Mouse (Mus musculus) frontal cortex, adult 2 months (tissue): ENCODE results near the gene Zfp467. TPM values are rescaled to one million over a fixed set of nuclear protein-coding genes. Genes with fewer than 3 reads are reported as not detected.

Experiments used
- DNase-seq, 2 experiments: peaks; one replicate each; pipeline ENCODE4 v3.0.0; 2022; ENCODE audit warnings: low spot score in 1 of 2; ENCODE audit errors: extremely low spot score in 1 of 2
- polyA plus RNA-seq: library from polyadenylated mRNA; depleted of rRNA; stranded (reverse); fragments of >200 nt; gene quantifications from 2 replicates; pipeline ENCODE4 v1.2.3, GENCODE M21; 2012

Gene Zfp467
- polyA plus RNA-seq, 1 experiment, result 40.7 TPM

DNA sequence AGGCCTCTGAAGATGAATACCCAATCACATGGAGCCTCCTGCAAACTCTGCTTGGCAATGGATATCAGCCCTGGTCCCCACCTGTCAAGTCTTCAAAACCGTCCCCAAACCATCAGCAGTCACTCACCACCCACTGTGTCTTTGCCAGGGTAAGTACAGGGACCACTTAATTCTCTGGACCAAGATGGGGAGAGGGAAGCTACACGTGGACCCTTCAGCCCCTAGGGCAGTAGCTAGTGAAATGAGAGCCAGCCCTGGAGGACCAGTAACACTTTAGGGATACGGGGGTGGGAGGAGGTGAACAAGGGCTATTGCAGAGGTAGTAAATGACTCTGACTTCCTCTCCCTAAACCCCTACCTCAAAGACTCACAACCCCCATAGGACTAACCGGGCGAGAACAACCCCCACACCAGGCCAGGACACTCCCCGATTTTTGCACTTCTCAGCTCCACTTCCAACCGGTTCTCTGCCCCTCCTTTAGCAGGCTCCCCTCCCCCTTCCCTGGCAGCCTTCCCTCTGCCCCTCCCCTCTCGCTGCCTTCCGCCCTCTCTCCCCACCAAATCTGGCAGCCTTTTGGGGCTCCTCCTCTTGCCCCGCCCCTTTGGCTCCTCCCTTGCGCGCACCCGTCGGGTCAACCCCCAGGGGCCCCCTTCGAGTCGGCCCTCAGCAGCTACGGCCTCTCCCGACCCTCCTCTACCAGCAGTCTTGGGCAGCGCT, 1.9 kb downstream of the Zfp467 start:
- DNase-seq, result peak; percentile 69 to 89

DNA sequence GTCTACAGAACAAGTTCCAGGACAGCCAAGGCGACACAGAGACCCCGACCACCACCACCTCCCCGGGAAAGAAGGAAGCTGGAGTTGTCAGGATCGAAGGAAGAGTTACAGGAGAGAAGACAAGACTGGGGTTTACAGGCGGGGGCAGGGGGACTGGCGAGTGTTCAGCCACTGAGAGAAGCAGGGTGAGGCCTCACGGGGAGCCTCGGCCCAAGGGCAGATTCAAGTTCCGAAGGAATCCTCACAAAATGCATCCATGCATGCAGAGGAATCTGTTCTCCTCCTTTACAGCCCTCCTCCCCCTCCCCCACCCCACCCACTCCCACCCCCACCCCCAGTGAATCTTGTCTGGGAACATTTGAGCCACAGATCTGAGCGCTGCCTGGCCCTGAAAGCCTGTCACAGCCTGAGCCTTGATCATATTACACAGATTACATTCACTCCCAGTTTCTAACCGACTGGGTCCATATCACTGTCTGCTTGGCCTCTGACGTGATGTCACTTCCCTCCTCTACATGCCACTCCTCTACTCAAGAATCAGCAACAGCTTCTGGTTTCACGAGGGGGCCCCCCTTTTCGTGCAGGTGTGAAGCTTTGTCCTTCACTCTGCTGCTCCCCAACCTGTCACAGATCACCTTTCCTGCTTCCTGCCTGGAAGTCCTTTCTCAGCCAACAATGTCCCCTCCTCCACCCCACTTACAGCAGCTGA, 5.2 kb downstream of the Zfp467 start:
- no peak for DNase-seq

- no peak for DNase-seq
Observed at GRCm38 (mm10) chr6:48439654-48440053, 6.0 kb downstream of the Zfp467 start.

DNA sequence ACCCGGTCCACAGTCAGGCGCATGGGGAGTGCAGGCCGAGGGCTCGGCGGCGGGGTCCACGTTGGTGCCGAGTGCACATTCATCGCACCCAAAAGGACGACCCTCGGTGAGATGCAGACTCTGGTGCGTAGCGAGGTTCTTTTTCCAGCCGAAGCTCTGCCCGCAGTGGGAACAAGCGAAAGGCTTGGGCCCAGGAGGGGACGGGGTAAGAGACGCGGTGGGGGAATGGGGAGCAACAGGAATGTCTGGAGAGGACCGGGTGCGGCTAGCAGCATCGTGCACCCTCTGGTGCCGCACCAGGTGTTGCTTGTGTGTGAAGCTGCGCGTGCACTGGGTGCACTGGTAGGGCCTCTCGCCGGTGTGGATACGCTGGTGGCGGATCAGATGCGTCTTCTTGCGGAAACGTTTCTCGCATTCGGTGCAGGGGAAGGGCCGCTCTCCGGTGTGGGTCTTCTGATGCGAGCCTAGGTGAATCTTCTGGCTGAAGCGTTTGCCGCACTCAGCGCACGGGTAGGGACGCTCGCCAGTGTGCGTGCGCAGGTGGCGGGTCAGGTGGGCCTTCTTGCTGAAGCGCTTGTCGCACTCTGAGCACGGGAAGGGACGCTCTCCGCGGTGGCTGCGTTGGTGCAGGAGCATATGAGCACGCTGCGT, 7.0 kb downstream of the Zfp467 start:
- DNase-seq, result no peak

DNA sequence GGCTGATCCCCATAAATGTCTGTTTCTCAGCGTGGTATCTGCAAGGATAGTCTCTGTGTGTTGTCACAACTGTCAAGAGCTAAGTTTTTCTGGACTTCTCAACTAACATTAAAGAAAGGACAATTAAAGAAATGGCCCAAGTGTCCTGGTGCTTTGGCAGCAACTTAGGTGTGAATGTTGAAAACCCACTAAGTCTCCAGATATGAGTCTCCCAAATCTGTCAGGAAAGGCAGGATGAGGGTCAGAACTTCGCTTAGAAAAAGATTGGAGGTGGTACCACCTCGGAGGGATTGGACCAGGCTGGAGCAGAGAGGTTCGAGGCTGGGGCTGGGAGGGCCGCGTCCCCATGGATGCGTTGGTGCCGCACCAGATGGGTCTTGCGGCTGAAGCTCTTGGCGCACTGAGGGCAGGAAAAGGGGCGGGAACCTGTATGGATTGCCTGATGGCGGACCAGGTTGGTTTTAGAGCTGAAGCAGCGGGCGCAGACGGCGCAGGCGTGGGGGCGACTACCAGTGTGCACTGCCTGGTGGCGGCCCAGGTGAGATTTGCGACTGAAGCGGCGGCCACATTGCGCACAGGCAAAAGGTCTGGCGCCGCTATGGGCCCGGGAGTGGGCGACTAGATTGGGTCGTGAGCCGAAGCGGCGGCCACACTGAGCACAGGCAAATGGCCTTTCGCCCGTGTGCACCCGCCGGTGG, 7.8 kb downstream of the Zfp467 start:
- no peak for DNase-seq

DNA sequence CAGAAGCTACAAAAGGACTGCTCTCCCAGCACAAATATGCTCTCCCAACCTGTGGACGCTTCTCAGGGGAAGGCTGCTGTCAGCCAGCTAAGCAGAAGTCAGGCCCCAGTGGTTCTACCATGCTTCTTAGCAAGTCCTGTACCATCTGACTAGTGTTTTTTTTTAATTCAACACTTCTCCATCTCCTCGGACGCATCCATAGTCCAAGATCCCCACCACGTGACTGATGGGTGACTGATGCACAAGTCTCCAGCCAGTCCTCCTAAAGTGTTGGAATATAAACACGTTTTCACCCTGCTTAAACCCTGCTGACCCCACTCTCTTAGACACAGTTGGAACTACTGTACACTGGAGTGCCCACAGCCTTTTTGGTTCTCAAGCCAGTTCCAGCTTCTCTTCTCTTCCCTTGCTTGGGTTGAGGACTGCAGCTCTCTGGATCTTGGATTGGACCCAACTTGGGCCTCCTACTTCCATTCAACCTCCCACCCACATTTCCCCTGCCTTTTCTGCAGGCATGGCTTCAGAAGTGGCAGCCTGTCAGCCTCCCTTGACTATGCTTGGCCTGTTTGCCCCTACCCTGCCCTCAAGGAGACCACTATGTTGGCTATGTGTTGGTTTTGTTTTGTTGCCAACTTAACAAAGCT, 9.8 kb downstream of the Zfp467 start:
- peak in 1 of 2 experiments; percentile 26 for DNase-seq

- DNase-seq, result no peak
Observed at GRCm38 (mm10) chr6:48435111-48435510, 10.5 kb downstream of the Zfp467 start.

GRCm38 (mm10) chr6:48434651-48435050, 11.0 kb downstream of the Zfp467 start:
- DNase-seq, result no peak

GRCm38 (mm10) chr6:48432893-48433816, 12.5 kb downstream of the Zfp467 start:
- DNase-seq, result no peak

- DNase-seq, result no peak
Observed at GRCm38 (mm10) chr6:48430748-48431147, 14.9 kb downstream of the Zfp467 start.

DNA sequence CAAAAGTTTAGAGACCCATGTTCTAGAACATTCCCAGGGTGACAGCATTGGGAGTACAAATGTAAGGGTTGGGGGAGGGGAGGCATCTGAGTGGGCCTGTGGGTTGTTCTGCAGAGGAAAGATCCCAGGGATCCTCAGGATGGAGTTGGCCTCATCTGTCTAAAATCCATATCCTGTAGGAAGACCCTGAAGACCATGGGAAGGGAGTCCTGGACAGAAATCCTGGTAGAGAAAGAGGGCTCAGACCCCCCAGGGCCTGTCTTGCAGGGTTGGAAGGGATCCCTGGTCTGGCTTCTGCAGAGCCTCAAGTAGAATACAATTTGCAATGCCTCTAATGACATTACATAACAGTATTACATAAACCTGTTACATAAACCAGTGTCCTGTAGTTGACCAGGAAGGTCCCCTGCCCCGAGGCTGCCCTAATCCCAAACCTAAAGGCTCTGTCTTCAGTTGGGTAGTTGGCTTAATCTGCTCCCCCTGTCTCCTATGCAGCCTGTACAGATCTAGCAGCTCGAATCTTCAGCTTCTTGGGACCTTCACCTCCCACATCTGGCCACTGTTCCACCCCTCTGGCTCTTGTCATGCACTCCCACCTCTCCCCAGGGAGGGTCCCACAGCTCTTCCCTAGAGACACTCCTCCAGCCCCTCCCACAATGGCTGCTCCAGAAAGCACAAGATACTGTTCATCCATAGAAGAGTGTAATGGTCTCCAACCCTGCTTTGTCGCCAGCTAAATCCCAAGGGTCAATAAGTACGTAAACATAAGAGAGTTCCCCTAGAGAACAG, 16.7 kb downstream of the Zfp467 start:
- no peak for DNase-seq

- DNase-seq, result no peak
Observed at GRCm38 (mm10) chr6:48426956-48427355, 18.7 kb downstream of the Zfp467 start.

- no peak for DNase-seq
Observed at GRCm38 (mm10) chr6:48424074-48424473, 21.6 kb downstream of the Zfp467 start.

DNA sequence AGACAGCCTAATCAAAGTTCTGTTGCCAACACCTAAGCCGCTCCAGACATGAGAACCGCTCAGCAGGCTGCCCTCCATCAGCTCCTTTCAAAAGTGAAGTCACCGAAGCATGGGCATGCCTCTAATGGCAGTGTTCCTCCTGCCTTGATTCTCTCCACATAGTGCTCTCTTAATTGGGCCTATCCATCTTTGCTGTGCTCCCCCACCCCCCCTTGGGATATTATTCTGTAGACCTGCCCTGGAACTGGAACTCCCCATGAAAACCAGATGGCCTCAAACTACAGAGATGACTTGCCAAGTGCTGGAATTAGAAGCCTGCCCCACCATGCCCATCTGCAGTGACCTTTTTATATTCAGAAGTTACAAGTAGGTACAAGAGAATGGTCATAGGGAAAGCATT, 22.3 kb downstream of the Zfp467 start:
- no peak for DNase-seq

DNA sequence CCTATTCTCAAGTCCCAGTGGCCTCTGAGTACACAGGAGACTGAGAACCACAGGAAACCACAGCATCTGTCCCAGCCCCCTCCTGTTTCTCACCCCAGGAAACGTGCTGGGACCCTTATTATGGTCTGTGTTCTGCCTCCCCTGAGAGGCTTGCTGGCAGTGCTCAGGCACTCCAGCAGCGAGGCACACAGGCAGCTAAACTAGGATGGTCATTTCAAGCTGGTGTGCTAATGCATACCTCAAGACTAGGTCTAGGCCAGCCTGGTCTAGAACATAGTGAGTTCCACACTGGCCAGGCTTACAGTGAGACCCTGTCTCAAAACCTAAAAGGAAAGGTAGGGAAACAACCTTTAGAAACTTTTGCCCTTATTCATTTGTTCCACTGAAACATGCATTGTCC, 25.0 kb downstream of the Zfp467 start:
- no peak for DNase-seq

- no peak for DNase-seq
Observed at GRCm38 (mm10) chr6:48416486-48416885, 29.1 kb downstream of the Zfp467 start.

DNA sequence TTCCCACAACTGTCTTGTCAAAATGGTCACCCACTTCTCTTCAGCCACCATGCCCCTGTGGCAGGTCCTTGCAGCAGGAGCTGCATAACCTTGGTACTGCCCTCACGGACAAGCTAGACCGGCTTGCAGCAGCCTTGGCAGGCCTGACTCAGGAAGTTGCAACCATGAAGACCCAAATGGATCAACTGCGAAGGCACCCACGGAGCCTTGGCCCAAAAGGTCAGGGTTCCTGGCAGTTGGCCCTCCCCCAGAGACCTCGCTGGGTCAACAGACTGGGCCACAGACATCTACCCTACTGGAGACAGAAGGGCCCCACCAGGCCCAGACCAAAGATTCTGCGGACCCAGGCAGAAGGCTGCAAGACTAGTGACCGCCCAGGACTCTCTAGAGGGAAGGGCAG, 30.0 kb downstream of the Zfp467 start:
- no peak for DNase-seq

DNA sequence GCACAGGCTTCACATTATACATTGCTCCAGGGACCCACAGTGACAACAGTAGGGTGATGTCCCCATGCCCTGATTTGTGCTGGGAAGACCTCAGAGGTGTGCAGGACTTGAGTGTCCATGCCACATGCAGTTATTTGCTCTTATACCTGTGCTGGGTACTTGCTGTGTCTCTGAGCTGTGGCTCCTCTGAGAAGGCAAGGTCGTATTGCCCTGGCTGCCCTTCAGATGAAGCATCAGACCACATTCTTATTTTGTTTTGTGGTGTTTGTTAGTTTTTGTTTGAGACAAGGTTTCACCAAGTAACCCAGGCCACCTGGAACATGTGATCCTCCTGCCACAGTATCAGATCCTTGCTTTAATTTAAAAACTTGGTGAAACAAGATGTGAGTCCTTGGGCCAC, 30.7 kb downstream of the Zfp467 start:
- DNase-seq, result no peak

- DNase-seq, result no peak
Observed at GRCm38 (mm10) chr6:48413081-48413480, 32.5 kb downstream of the Zfp467 start.
